Mouse (Mus musculus) testis, adult 2 months (tissue): Measurements from ENCODE around the gene Ubr3.

Experiments used
- CTCF ChIP-seq: fragments of 200-500 bp; IDR thresholded peaks from 2 replicates; pipeline ENCODE4 v1.5.1; 2012; ENCODE audit warnings: low read depth, mild to moderate bottlenecking, inconsistent platforms, low read length, moderate library complexity; ENCODE audit not compliant: control insufficient read depth, insufficient read depth, insufficient replicate concordance
- POLR2A ChIP-seq: fragments of 200-500 bp; IDR thresholded peaks from 2 replicates; pipeline ENCODE4 v1.6.1; 2012; ENCODE audit warnings: low read depth, mild to moderate bottlenecking, inconsistent platforms, low read length, moderate library complexity; ENCODE audit not compliant: control insufficient read depth

- no peak for TF ChIP-seq CTCF
- TF ChIP-seq POLR2A = no peak
These were observed 169.4 kb downstream of the Ubr3 start for GRCm38 (mm10) chr2:70066338-70067022.
